Mouse (Mus musculus) liver, embryonic 14.5 days (tissue): Measurements from ENCODE around the gene Fignl1.

ENCODE experiments used
- CTCF ChIP-seq: IDR thresholded peaks from 2 replicates; pipeline ENCODE4 v1.5.1; 2016; ENCODE audit warnings: antibody characterized with exemption, low read depth, control low read depth
- EP300 ChIP-seq: IDR thresholded peaks from 2 replicates; pipeline ENCODE4 v1.6.1; 2016; ENCODE audit warnings: antibody characterized with exemption, low read depth

DNA sequence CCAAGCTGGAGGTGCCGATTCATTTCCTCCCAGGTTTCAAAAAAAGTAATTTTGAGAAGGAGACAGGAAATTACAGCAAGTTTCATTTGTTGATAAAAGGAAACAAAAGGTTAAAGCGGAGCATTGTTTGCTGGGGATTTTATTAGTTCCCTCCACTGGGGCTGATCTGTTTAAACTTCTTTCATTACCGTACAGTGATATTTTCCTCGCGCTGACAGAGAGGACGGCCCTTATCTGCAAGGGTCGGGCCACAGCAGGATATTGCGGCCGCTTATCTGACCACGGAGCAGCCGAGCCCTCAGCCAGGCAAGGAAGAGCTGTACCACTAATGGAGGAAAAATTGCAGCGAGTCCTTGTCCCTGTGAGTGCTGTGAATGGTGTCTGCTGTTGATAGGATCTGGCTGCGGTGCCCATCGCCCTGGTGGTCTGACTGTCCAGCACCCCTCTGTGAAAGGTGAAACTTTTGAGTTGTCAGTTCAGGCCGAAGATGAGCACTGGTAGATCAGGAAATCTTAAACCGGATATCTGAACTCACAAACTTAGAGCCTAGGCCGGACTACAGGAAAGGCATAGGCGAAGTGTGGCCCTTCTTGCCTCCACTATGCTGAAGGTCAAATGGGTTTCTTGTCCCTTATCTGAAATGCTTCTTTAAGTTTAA, 28.1 kb upstream of the Fignl1 start:
- TF ChIP-seq CTCF (peak; percentile 3; the same call in 1 of the 2 replicates), EP300 (peak; percentile 87)
